Mouse (Mus musculus) neural tube, embryonic 11.5 days (tissue): Measurements from ENCODE around the gene Arhgap18. TPM values are rescaled to one million over a fixed set of nuclear protein-coding genes. Genes with fewer than 3 reads are reported as not detected.

ENCODE experiments used
- ATAC-seq: fragments of 200-750 bp; cut with Nextera tagmentation; 2 replicates; pipeline ENCODE4 v1.8.0; 2017; ENCODE audit warnings: moderate number of reproducible peaks, mild to moderate bottlenecking, moderate TSS enrichment, moderate library complexity; ENCODE audit not compliant: insufficient read depth, low FRiP score, low TSS enrichment
- DNase-seq: peaks from one replicate; pipeline ENCODE4 v3.0.0-alpha.2; 2015; ENCODE audit warnings: low spot score
- H3K27ac ChIP-seq: fragments of 300-500 bp; sonication (generic); 2 replicates; pipeline ENCODE4 v1.5.1; 2014; ENCODE audit warnings: low read depth, mild to moderate bottlenecking, low read length
- H3K27me3 ChIP-seq: fragments of 300-500 bp; sonication (generic); 2 replicates; pipeline ENCODE4 v1.6.1; 2014; ENCODE audit warnings: mild to moderate bottlenecking, low read length, mixed read lengths; ENCODE audit not compliant: control insufficient read depth, insufficient read depth
- H3K36me3 ChIP-seq: fragments of 300-500 bp; sonication (generic); 2 replicates; pipeline ENCODE4 v1.6.1; 2014; ENCODE audit warnings: mild to moderate bottlenecking, low read length, moderate library complexity, mixed read lengths; ENCODE audit not compliant: control insufficient read depth, insufficient read depth
- H3K4me1 ChIP-seq: fragments of 300-500 bp; sonication (generic); 2 replicates; pipeline ENCODE4 v1.6.1; 2014; ENCODE audit warnings: low read length, mixed read lengths; ENCODE audit not compliant: control insufficient read depth, insufficient read depth
- H3K4me2 ChIP-seq: fragments of 300-500 bp; sonication (generic); 2 replicates; pipeline ENCODE4 v1.6.1; 2014; ENCODE audit warnings: low read depth, mild to moderate bottlenecking, moderate library complexity
- H3K4me3 ChIP-seq: fragments of 300-500 bp; sonication (generic); 2 replicates; pipeline ENCODE4 v1.5.1; 2014; ENCODE audit warnings: low read depth, low read length
- H3K9ac ChIP-seq: fragments of 300-500 bp; sonication (generic); 2 replicates; pipeline ENCODE4 v1.6.1; 2014; ENCODE audit warnings: mild to moderate bottlenecking, low read length
- H3K9me3 ChIP-seq: fragments of 300-500 bp; sonication (generic); 2 replicates; pipeline ENCODE4 v1.6.1; 2016; ENCODE audit warnings: low read length; ENCODE audit not compliant: control insufficient read depth
- WGBS: fragments of 180-500 bp; shearing (Covaris S2); extraction: QIAGEN DNeasy Blood & Tissue Kit; methylation state at CpG from one replicate; pipeline ENCODE4 v1.1.7; 2014; 5-methylcytosine and 5-hydroxymethylcytosine counted together
- polyA plus RNA-seq: library from polyadenylated mRNA; unstranded; fragments of >200 nt; fragmentation: Nextera tagmentation; extraction: Ambion mirVana; gene quantifications from 2 replicates; pipeline ENCODE4 v1.2.1, GENCODE M21; 2014

Arhgap18 gene
- polyA plus RNA-seq, 1 experiment from 2014 or later = 11.0 TPM

GRCm38 (mm10) chr10:26828412-26829137 is 75.4 kb downstream of the Arhgap18 start:
- H3K4me3 ChIP-seq = no peak overlapping the region
- H3K4me1 ChIP-seq = no peaks in the 10 kb centered on the region
- H3K27ac ChIP-seq = no peak overlapping the region
- no peak overlapping the region for H3K4me2 ChIP-seq
- 82% methylated on average over 9 of the region's 9 CpGs for WGBS
- no peaks in the 10 kb centered on the region for H3K9me3 ChIP-seq
- H3K9ac ChIP-seq = no peak overlapping the region
- no peaks in the 10 kb centered on the region for H3K27me3 ChIP-seq
- DNase-seq (no peak), ATAC-seq (no peak)
- no peaks in the 10 kb centered on the region for H3K36me3 ChIP-seq

GRCm38 (mm10) chr10:26832068-26832467 is 78.8 kb downstream of the Arhgap18 start:
- Histone ChIP-seq H3K36me3 (no peaks in the 10 kb centered on the region), H3K4me3 (no peak overlapping the region), H3K27ac (no peak overlapping the region), H3K27me3 (no peaks in the 10 kb centered on the region), H3K4me1 (no peaks in the 10 kb centered on the region), H3K9me3 (no peaks in the 10 kb centered on the region), H3K9ac (no peak overlapping the region), H3K4me2 (no peak overlapping the region)
- no peak for ATAC-seq
- DNase-seq = no peak
- WGBS = 86% methylated on average over 3 of the region's 3 CpGs

- no peak for ATAC-seq
- WGBS = 98% methylated on average over 3 of the region's 3 CpGs
Observed at GRCm38 (mm10) chr10:26832669-26833249, 79.5 kb downstream of the Arhgap18 start.

GRCm38 (mm10) chr10:26833393-26833792 is 80.2 kb downstream of the Arhgap18 start:
- DNase-seq (no peak), ATAC-seq (no peak)
- Histone ChIP-seq H3K4me2 (no peak overlapping the region), H3K9me3 (no peaks in the 10 kb centered on the region), H3K4me1 (no peaks in the 10 kb centered on the region), H3K9ac (no peak overlapping the region), H3K4me3 (no peak overlapping the region), H3K36me3 (no peaks in the 10 kb centered on the region), H3K27ac (no peak overlapping the region), H3K27me3 (no peaks in the 10 kb centered on the region)
- 84% methylated on average over 3 of the region's 3 CpGs for WGBS

More at GRCm38 (mm10) chr10:26832669-26833249, 79.5 kb downstream of the Arhgap18 start:
- Histone ChIP-seq H3K27ac (no peak overlapping the region), H3K9me3 (no peaks in the 10 kb centered on the region), H3K4me3 (no peak overlapping the region), H3K27me3 (no peaks in the 10 kb centered on the region), H3K36me3 (no peaks in the 10 kb centered on the region), H3K9ac (no peak overlapping the region), H3K4me1 (no peaks in the 10 kb centered on the region), H3K4me2 (no peak overlapping the region)
- no peak for DNase-seq

- WGBS = 86% methylated on average over 4 of the region's 4 CpGs
- H3K9me3 ChIP-seq = no peaks in the 10 kb centered on the region
- H3K4me2 ChIP-seq = no peak overlapping the region
- H3K9ac ChIP-seq = no peak overlapping the region
- no peak overlapping the region for H3K4me3 ChIP-seq
- ATAC-seq (no peak; the same call in 1 of the 2 replicates), DNase-seq (no peak)
- no peaks in the 10 kb centered on the region for H3K4me1 ChIP-seq
- H3K27me3 ChIP-seq = no peaks in the 10 kb centered on the region
- H3K27ac ChIP-seq = no peak overlapping the region
- no peaks in the 10 kb centered on the region for H3K36me3 ChIP-seq
Observed at GRCm38 (mm10) chr10:26849311-26849710, 96.1 kb downstream of the Arhgap18 start.

- Histone ChIP-seq H3K4me2 (no peak overlapping the region), H3K4me1 (no peaks in the 10 kb centered on the region), H3K27me3 (no peaks in the 10 kb centered on the region), H3K4me3 (no peak overlapping the region), H3K9ac (no peak overlapping the region), H3K36me3 (no peaks in the 10 kb centered on the region), H3K9me3 (no peaks in the 10 kb centered on the region), H3K27ac (no peak overlapping the region)
- DNase-seq (no peak), ATAC-seq (no peak)
- 77% methylated on average over 6 of the region's 6 CpGs for WGBS
Observed at GRCm38 (mm10) chr10:26849854-26850253, 96.6 kb downstream of the Arhgap18 start.

GRCm38 (mm10) chr10:26854556-26855100 is 101.4 kb downstream of the Arhgap18 start:
- H3K9ac ChIP-seq = no peak overlapping the region
- H3K27me3 ChIP-seq = no peaks in the 10 kb centered on the region
- no peak overlapping the region for H3K4me3 ChIP-seq
- no peak for DNase-seq
- H3K9me3 ChIP-seq = no peaks in the 10 kb centered on the region
- WGBS = 87% methylated on average over 5 of the region's 5 CpGs
- H3K4me1 ChIP-seq = no peaks in the 10 kb centered on the region
- H3K36me3 ChIP-seq = no peaks in the 10 kb centered on the region
- no peak overlapping the region for H3K4me2 ChIP-seq
- no peak overlapping the region for H3K27ac ChIP-seq
- no peak for ATAC-seq

GRCm38 (mm10) chr10:26855851-26856535 is 102.8 kb downstream of the Arhgap18 start:
- DNase-seq (no peak), ATAC-seq (no peak)
- no peak overlapping the region for H3K4me2 ChIP-seq
- H3K4me1 ChIP-seq = no peaks in the 10 kb centered on the region
- no peak overlapping the region for H3K4me3 ChIP-seq
- 86% methylated on average over 8 of the region's 8 CpGs for WGBS
- no peak overlapping the region for H3K27ac ChIP-seq
- no peaks in the 10 kb centered on the region for H3K9me3 ChIP-seq
- no peaks in the 10 kb centered on the region for H3K36me3 ChIP-seq
- no peaks in the 10 kb centered on the region for H3K27me3 ChIP-seq
- no peak overlapping the region for H3K9ac ChIP-seq
